Mouse (Mus musculus): ENCODE results near the gene Hepacam.

- TF ChIP-seq CTCF (conservative IDR thresholded peaks at IDR 0.05 in 1 of 2, IDR thresholded peaks at IDR 0.05 in 1 of 2; ENCODE audit: low read depth in 2 of 2, low read length in 2 of 2) (no peak), MEF2A (IDR thresholded peaks at IDR 0.05; ENCODE audit: borderline replicate concordance, low read depth, low read length) (no peak), POLR2A (IDR thresholded peaks at IDR 0.05; ENCODE audit: low read depth, low read length) (no peak), BHLHE40 (IDR thresholded peaks at IDR 0.05; ENCODE audit: low read depth, low read length) (no peak), TBP (conservative IDR thresholded peaks at IDR 0.05; ENCODE audit: low read depth, low read length) (no peak), CHD2 (IDR thresholded peaks at IDR 0.05; ENCODE audit: low read length) (no peak), EP300 (IDR thresholded peaks at IDR 0.05; ENCODE audit: low read length) (no peak), MAFK (IDR thresholded peaks at IDR 0.05; ENCODE audit: insufficient replicate concordance, low read length) (no peak), ETS1 (conservative IDR thresholded peaks at IDR 0.05; ENCODE audit: low read depth, low read length) (no peak), CHD1 (IDR thresholded peaks at IDR 0.05; ENCODE audit: low read depth, low read length) (no peak), ELF1 (IDR thresholded peaks at IDR 0.05; ENCODE audit: low read depth, low read length) (no peak), HCFC1 (IDR thresholded peaks at IDR 0.05; ENCODE audit: low read depth, low read length) (no peak), IRF4 (IDR thresholded peaks at IDR 0.05; ENCODE audit: low read depth, low read length) (no peak)
These were observed 33.4 kb downstream of the Hepacam start for GRCm38 (mm10) chr9:37400585-37400984.

All from CH12.LX (cell line).